Mouse (Mus musculus) right cerebral cortex, postnatal 4 days (tissue): Measurements from ENCODE around the gene Aup1.

Source experiments
- DNase-seq: peaks from one replicate; pipeline ENCODE4 v3.0.0-alpha.2; 2022

Aup1 gene

GRCm38 (mm10) chr6:83054074-83054851, at the start of gene Aup1:
TSS of gene Aup1 (plus strand) at chr6:83054521.
- peak; percentile 94 for DNase-seq

GRCm38 (mm10) chr6:83004872-83005271, 49.4 kb upstream of the Aup1 start:
- no peak for DNase-seq

GRCm38 (mm10) chr6:83005444-83006011, 48.8 kb upstream of the Aup1 start:
- DNase-seq, result no peak

- DNase-seq, result no peak
Measured at GRCm38 (mm10) chr6:83006114-83006513, 48.2 kb upstream of the Aup1 start.

- no peak for DNase-seq
Measured at GRCm38 (mm10) chr6:83008659-83009058, 45.7 kb upstream of the Aup1 start.

- no peak for DNase-seq
Measured at GRCm38 (mm10) chr6:83010010-83010409, 44.3 kb upstream of the Aup1 start.

GRCm38 (mm10) chr6:83011255-83011654, 43.1 kb upstream of the Aup1 start:
- DNase-seq, result no peak

- no peak for DNase-seq
Measured at GRCm38 (mm10) chr6:83011756-83012155, 42.6 kb upstream of the Aup1 start.

- DNase-seq, result no peak
Measured at GRCm38 (mm10) chr6:83013444-83013843, 40.9 kb upstream of the Aup1 start.

- DNase-seq, result no peak
Measured at GRCm38 (mm10) chr6:83014482-83015466, 39.5 kb upstream of the Aup1 start.

- DNase-seq, result no peak
Measured at GRCm38 (mm10) chr6:83015749-83016148, 38.6 kb upstream of the Aup1 start.

- no peak for DNase-seq
Measured at GRCm38 (mm10) chr6:83017190-83017589, 37.1 kb upstream of the Aup1 start.

- DNase-seq, result no peak
Measured at GRCm38 (mm10) chr6:83019044-83019443, 35.3 kb upstream of the Aup1 start.

GRCm38 (mm10) chr6:83020121-83020520, 34.2 kb upstream of the Aup1 start:
- DNase-seq, result no peak

- DNase-seq, result no peak
Measured at GRCm38 (mm10) chr6:83020836-83021593, 33.3 kb upstream of the Aup1 start.

- DNase-seq, result no peak
Measured at GRCm38 (mm10) chr6:83023008-83023407, 31.3 kb upstream of the Aup1 start.

GRCm38 (mm10) chr6:83023786-83024185, 30.5 kb upstream of the Aup1 start:
- DNase-seq, result no peak

GRCm38 (mm10) chr6:83024421-83024820, 29.9 kb upstream of the Aup1 start:
- no peak for DNase-seq

- DNase-seq, result no peak
Measured at GRCm38 (mm10) chr6:83025221-83025620, 29.1 kb upstream of the Aup1 start.

GRCm38 (mm10) chr6:83027293-83027692, 27.0 kb upstream of the Aup1 start:
- no peak for DNase-seq

GRCm38 (mm10) chr6:83027706-83028105, 26.6 kb upstream of the Aup1 start:
- DNase-seq, result no peak

GRCm38 (mm10) chr6:83029777-83030176, 24.5 kb upstream of the Aup1 start:
- DNase-seq, result no peak

GRCm38 (mm10) chr6:83031111-83031510, 23.2 kb upstream of the Aup1 start:
- DNase-seq, result no peak
